Mouse (Mus musculus) MEL (cell line): ENCODE data around the gene 5730596B20Rik.

Source experiments
- CHD2 ChIP-seq: IDR thresholded peaks from 2 replicates; pipeline ENCODE4 v1.6.1; 2011; ENCODE audit warnings: low read length, improper control_type of control experiment
- CTCF ChIP-seq, 3 experiments: IDR thresholded peaks in 2 of 3; conservative IDR thresholded peaks in 1 of 3; 2 replicates each; pipeline ENCODE4 v1.5.1; 2011 to 2012; ENCODE audit warnings: low read length in 3 of 3, low read depth in 2 of 3, mild to moderate bottlenecking in 2 of 3, improper control_type of control experiment in 1 of 3, inconsistent platforms in 1 of 3, mixed read lengths in 1 of 3, moderate library complexity in 1 of 3; ENCODE audit not compliant: control insufficient read depth in 1 of 3, insufficient read depth in 1 of 3, poor library complexity in 1 of 3, severe bottlenecking in 1 of 3
- KAT2A ChIP-seq: conservative IDR thresholded peaks from 2 replicates; pipeline ENCODE4 v1.6.1; 2012; ENCODE audit warnings: low read depth, low read length, improper control_type of control experiment, inconsistent platforms
- POLR2A ChIP-seq, 2 experiments: IDR thresholded peaks; 2 replicates each; pipeline ENCODE4 v1.6.1; 2011 to 2012; ENCODE audit warnings: low read length in 2 of 2, mild to moderate bottlenecking in 2 of 2, control low read depth in 1 of 2, improper control_type of control experiment in 1 of 2, low read depth in 1 of 2, moderate library complexity in 1 of 2; ENCODE audit not compliant: control insufficient read depth in 1 of 2, insufficient read depth in 1 of 2, poor library complexity in 1 of 2

GRCm38 (mm10) chr6:52167736-52168161 is 9.5 kb upstream of the 5730596B20Rik start:
- no peak for TF ChIP-seq POLR2A (IDR thresholded peaks at IDR 0.05; ENCODE audit: control insufficient read depth in 1 of 2, insufficient read depth in 1 of 2, low read depth in 1 of 2, low read length in 2 of 2, poor library complexity in 1 of 2)
- no peak for TF ChIP-seq CTCF (IDR thresholded peaks at IDR 0.05 in 2 of 3, conservative IDR thresholded peaks at IDR 0.05 in 1 of 3; ENCODE audit: control insufficient read depth in 1 of 3, insufficient read depth in 1 of 3, low read depth in 2 of 3, low read length in 3 of 3, poor library complexity in 1 of 3, severe bottlenecking in 1 of 3)
- no peak for TF ChIP-seq CHD2
- no peak for TF ChIP-seq KAT2A
